Mouse (Mus musculus): Measurements from ENCODE around the gene Btf3.

Btf3 gene

DNA sequence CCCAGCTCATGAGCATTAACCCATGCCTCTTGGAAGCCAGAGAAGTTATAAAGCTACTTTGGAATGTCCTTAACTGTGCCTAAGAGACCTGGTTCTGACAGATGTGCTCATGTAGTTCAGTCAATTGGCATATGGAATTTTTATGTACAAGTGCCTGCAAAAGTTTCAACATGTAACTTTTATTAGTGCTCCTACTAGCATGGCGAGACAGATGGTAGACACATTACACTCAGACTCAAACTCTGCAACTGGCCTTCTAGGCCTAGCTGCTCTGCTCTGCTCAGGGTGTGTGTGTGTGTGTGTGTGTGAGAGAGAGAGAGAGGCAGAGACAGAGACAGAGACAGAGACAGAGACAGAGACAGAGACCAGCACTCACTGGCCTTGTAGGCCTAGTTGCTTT is 19.4 kb upstream of the Btf3 start:
- DNase-seq (ENCODE audit: low read depth, low spot score): no peak

DNA sequence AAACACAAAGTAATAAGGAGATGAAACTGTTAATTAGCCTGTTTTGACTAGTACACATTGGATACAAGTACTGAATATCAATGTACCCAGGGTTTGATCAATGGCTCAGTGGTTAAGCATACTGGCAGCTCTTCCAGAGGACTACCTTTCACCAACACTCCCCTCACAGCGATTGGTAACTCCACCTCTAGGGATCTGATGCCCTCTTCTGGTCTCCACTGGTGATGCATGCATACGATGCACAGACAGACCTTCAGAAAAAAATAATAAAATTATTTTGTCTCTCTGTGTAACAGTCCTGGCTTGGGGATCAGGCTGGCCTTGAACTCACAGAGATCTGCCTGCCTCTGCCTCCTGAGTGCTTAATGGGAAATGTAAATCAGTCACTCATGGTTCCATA is 15.3 kb upstream of the Btf3 start:
- no peak for DNase-seq (ENCODE audit: low read depth, low spot score)

DNA sequence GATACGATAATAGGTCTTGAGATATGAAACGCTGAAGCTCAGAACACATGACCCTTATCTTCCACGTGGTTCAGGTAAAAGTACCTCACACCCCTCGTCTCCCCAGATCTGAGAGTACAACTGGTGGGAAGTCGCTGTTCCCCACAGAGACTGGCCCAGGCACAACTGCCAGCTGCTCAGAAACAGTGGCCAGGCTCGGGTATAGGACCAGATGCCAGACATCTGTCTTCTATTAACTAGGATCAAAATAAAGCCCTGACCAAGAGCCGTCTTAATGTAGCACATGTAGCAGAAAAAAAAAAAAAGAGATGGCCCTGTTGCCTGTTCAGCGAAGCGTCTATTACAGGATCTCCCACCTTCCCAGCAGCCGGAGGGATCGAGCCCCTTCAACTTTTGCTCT is 8.2 kb upstream of the Btf3 start:
- no peak for DNase-seq (ENCODE audit: low read depth, low spot score)

DNA sequence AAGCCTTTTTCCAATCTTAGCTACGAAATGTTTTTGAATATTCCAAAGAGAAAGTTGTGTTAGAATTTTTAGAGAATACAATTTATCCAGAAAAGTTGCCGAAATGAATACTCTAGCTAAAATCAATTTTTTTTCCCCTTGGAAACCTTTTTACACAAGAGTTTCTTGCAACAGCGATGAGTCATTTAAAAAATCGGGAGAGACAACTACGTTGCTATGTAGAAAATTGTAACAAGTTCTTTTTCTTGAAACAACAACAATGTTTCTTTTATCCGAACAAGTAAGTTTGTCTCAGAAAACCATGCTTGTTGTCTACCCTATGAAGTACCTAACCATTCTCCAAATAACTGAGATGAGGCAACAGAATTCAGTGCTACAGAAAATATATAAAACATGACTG is 1.1 kb upstream of the Btf3 start:
- no peak for DNase-seq (ENCODE audit: low read depth, low spot score)

DNA sequence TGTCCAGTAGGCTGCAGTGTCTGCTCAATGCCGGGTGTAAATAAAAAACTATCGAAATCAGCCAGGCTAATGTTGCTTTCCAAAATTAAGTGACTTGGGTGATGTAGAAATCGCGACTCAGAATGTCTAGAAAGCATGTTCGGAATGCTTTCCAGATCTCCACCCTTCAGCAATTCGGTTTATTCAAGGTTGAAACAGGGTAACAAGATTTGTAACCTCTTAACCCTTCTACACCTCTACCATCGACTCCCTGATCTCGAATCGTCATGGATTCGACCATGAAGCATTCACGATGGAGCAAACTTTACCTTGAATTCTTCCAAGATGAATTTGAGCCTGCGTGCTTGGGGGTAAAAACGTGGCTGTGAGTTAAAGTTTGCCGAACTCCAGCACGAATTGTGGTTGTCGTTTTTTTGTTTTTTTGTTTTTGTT is 456 bp upstream of the Btf3 start:
- no peak for DNase-seq (ENCODE audit: low read depth, low spot score)

DNA sequence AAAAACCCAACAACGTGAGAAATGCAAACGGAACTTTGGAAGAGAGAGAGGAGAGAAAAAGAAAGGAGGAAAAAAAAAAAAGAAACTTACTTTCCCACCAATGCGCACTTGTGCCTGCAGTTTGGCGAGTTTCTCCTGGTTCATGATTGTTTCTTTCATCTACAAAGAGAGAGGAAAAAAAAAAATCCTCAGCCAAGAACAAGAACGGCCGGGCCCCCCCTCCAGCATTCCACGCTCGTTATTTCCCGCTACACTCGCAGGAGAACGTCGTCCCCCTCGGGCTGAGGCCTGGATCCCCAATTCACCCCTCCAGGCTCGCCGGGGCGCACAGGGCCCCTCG is 696 bp downstream of the Btf3 start:
- no peak for DNase-seq (ENCODE audit: low read depth, low spot score)

DNA sequence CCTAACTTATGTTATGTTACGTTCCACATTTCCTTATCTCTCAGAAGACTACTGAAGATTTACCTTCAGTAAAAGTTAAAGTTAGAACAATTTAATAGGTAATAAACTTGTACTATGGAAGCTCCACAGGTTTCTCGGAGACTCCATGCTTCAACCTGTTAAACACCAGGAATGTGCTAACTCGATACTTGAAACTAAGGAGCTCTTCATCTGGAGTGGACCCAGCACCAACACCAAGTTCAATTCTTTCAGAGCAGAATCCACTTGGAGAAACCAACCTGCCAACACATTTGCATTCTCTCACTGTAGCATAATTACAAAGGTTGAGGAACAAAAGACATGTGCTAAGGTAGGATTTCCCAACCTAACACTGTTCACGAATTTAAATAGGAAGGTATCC is 1.7 kb downstream of the Btf3 start:
- no peak for DNase-seq (ENCODE audit: low read depth, low spot score)

DNA sequence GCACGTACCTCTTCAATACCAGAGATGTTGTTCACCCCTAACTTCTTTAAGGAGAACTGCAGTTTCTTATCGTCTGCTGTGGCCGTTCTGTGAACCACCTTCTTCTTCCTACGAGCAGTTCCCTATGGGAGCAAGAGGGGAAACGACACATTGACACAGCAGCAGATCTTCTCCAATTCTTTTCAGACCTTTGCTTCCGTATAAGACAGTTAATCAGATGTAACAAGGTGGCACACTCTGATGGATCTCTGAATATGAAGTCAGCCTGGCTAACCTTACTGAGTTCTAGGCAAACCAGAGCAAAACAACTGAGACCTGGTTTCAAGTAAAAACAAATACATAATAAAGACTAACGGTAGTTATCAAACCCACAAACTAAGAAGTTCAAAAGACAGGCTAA is 3.2 kb downstream of the Btf3 start:
- no peak for DNase-seq (ENCODE audit: low read depth, low spot score)

DNA sequence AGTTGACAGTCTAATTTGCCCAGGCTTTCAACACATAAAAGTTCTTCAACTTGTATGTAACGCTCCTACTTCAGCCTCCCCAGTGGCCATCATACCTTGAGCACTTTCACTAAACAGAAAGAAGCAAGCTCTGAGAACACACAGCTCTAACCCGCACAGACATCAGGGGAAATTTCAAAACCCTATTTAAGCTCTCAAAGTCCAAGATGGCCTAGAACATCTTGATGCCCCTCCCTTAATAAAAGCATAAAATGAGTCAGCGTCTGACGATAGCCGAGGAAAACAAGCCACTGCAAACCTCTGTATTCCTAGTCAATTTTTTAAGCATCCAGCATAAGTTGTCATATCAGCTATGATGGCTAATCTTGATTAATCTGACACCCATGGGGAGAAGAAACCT is 5.2 kb downstream of the Btf3 start:
- no peak for DNase-seq (ENCODE audit: low read depth, low spot score)

DNA sequence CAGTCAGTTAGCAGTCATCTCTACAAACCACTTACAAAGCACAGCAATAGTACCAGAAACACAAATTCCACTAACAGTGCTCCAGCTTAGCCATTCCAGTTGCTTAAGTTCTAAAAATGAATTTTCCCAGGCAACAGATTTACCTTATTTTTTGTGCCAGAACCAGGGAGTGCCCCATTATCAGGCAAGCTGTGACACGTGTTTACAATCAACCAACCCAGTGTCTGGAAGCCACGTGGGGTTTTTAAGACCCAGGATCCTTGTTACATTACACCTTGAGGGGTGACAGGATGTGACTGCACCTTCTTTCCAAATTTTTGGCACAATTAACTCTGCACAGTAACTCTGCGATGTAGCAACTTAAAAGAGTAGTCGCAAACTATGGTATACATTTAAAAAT is 8.1 kb downstream of the Btf3 start:
- no peak for DNase-seq (ENCODE audit: low read depth, low spot score)

DNA sequence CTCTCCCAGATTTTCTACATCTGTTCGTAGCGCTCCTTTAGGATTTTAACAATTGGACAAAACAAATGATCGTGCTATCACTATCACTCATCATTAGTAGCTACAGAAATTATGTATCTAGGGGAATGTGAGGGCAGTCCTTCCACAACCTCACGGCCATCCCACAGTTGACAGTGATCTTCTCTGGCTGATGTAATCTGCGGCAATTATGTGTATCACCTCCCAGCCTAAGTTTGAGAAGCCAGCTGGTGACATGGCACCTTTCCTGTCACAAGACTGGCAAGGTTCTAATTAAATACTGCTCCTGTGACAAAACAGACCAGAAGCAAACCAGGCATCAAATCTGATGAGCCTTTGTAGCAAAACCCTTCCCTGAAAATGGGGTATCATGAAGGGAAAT is 8.8 kb downstream of the Btf3 start:
- DNase-seq (ENCODE audit: low read depth, low spot score): no peak

DNA sequence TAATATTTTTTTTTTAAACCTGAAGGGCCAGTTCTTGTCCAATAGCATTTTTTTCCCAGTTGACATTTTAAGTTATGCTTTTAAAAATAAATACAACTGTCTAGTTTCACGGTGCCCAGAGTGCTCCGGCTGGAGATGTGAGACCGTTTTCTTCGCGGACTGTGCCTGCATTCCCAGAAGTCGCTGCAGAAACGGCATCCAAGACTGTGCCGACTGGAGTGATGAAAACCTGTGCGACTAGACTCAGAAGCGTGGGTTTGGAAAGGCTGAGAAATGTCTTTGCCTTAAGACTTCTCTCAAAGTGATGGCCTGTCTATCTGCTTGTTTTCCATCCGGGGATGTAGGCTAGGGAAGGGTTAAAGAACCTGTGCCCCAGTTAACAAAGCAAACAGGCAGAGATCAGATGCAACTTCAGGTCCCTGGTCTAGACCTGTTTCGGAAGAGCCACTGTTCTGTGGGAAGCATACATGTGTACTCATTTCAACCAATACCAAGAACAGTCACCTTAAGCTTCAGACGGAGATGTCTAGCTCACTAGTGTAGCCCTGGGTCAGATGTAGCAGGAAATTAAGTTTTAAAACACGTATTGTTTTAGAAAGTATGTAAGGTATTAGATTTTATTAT is 9.8 kb downstream of the Btf3 start:
- no peak for DNase-seq (ENCODE audit: low read depth, low spot score)

DNA sequence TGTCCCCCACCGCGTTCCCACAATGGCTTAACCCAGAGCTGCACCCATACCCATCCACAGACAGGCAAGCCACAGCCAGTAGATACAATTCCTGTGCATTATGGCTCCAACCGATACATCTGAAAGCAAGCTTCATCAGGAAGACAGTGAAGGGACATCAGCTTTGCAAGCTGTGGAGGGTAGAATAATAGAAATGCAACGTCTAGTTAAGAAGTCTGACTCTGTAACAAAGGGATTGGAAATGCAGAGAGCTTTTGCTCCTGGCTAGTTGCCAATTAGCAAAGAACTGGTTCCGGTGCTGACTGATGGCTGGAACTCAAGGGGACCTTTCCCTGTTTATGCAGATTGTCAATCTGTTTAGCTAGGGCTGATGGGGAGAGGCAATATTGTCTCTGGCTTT is 10.4 kb downstream of the Btf3 start:
- no peak for DNase-seq (ENCODE audit: low read depth, low spot score)

DNA sequence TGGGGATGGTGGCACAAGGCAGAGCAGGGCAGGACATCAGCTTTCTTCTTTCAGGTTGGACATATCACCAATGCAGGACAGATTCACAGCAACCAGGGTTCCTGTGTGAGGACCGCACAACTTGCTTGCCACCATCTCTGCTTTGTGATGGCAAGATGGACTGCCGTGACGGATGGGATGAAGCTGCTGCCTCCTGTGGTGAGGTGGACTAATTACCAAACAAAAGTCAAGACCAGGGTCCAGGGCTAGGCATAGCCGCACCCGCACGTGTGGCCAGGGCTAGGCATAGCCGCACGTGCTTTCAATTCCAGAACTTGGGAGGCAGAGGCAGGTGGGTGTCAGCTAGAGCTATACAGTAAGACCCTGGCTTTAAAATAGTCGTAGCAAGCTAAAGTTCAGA is 11.5 kb downstream of the Btf3 start:
- DNase-seq (ENCODE audit: low read depth, low spot score): no peak

DNA sequence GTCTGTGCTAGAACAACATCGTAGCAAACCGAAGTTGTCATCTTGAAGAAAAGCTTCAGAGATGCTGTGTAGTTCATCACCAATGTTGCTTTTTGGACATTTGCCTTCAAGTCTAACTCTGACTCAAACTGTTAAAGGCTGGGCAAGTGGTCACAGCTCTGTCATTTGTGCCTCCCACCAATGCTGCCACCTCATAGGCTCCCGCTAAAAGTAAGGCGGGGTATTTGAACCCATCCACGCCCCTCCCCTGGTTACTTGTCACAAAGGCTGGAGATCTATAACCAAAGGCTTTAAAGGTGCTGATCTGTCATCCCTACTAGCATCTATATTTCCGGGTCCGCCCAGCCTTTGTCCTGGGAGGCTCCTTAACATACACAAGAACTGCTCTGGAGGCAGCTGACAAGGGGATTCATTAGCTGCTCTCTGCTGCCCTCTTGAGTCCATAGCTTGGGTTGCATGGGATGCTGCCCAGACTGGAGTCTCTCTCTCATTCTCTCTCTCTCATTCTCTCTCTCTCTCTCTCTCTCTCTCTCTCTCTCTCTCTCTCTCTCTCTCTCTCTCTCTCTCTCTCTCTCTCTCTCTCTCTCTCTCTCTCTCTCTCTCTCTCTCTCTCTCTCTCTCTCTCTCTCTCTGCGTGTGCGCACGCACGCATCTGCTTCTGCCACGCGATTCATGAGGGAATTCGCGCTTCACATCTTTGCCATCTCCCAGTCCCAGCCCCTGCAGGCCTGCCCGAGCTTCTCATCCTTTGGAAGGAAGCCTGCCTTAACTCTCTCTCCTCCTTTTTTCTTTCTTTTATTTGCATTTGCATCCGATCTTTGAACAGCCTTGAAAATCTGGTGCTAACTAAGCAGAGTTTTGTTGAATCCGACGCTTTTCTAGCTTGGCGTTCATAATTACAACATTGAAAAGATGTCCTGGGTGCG is 17.7 kb downstream of the Btf3 start:
- DNase-seq (ENCODE audit: low read depth, low spot score): peak; percentile 93

DNA sequence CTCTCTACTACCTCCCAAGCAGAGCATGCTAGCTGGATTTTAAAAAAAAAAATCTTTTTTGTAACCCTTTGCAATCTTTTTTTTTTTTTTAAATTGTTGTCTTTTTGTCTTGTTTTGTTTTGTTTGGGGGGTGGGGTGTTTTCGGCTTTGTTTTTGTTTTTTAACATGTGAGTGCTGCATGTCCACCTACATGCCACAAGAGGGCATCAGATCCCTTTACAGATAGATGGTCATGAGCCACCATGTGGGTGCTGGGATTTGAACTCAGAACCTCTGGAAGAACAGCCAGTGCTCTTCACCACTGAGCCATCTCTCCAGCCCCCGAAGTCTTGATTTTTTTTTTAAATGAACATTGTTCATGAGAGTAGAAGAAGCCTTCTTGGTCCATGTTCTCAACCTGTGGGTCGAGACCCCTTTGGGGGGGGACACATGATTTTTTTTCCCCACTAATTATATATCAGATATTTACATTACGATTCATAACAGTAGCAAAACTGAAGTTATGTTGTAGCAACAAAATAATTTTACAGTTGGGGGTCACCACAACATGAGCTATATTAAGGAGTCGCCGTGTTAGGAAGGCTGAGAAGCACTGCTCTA is 18.8 kb downstream of the Btf3 start:
- DNase-seq (ENCODE audit: low read depth, low spot score): no peak

DNA sequence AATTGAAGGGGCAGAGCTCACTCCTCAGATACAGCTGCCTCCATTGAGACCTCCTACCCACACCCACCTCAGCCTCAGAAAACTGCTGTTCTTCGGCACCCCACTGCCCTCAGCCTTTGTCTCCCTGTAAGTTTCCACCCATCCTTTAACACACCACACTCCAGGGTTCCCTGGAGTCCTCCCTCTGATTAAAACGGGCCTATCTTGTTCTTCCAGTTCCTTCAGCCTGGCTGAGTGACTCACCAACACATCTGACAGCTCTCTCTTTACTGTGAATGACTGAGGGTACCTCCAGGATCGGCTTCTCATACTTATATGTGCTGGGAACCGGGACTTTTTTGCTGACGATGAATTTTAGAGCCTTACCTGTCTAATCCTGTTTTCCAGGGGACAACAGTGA is 20.7 kb downstream of the Btf3 start:
- no peak for DNase-seq (ENCODE audit: low read depth, low spot score)

DNA sequence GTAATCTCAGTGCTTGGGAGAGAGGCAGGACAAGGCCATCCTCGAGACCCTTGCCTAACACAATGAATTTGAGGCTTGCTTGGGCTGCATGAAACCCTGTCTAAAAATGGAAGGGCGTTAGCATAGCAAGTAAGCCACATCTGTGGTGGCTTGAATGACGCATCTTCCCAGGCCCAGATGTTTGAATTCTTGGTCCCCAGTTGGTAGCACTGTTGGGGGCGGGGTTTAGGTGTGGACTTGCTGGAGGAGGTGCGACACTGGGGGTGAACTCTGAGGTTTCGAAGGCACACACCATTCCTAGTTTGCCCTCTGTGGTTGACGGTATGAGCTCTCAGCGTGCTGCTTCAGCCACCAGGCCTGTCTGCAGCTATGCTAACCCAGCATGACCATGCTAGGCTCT is 25.1 kb downstream of the Btf3 start:
- no peak for DNase-seq (ENCODE audit: low read depth, low spot score)

DNA sequence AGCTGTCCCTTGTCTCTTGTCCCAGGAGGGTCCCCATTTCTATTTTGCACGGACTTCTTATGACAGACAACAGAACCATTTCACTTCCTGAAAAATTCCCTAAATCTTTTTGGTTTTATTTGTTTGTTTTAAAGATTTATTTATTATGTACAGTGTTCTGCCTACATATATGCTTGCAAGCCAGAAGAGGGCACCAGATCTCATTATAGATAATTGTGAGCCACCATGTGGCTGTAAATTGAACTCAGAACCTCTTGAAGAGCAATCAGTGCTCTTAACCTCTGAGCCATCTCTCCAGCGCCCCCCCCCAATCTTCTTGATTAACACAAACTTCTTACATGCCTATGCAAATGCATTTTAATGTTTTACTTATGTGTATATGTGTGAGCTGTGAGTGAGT is 26.1 kb downstream of the Btf3 start:
- DNase-seq (ENCODE audit: low read depth, low spot score): no peak

DNA sequence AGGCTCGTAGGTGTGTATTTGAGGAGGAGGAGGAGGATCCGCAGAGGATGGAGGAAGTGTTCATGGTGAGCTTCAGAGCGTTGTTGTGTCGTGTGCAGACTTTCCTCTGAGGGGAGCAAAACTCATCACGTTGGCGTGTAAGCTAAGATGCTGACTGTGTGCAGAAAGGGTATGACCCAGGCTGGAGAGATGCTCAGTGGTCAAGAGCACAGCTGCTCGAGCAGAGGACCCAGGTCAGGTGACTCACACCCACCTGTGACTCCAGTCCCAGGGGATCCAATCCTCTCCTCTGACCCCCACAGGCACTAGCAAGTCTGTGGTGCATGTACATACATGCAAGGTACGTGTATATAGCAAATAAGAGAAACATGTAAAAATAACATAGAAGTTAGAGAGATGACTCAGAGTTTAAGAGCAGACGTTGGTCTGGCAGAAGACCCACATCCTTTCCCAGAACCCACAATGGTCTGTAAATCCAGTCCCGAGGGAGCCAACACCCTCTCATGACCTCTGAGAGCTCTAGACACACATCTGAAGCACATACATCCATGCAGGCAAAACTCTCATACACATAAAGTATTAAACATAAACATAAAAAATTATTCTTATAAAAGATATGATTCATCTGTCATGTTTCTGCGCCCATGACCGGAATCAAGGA is 35.7 kb downstream of the Btf3 start:
- no peak for DNase-seq (ENCODE audit: low read depth, low spot score)

DNA sequence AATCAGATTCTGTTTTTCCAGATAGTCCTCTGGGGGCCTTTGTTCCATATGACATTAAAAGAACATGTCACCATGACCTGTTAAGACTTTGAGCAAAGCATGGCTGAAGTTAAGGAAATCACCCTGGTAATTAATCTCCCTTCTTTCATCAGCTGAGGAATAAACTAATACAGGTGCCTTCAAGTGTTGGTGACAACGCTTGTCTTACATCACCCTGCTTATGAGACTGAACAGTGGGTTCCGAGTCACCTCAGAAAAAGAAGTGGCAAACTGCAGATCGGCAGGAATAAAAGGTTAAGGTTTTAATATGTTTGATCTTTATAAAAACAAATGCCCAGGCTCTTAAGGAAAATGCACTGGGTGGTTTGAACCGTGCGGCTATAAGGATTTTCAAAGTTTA is 37.1 kb downstream of the Btf3 start, which contains the start of gene Gm21976:
TSS of gene Gm21976 (plus strand) at position 202 of the 400 bp plus-strand sequence.
- no peak for DNase-seq (ENCODE audit: low read depth, low spot score)

DNA sequence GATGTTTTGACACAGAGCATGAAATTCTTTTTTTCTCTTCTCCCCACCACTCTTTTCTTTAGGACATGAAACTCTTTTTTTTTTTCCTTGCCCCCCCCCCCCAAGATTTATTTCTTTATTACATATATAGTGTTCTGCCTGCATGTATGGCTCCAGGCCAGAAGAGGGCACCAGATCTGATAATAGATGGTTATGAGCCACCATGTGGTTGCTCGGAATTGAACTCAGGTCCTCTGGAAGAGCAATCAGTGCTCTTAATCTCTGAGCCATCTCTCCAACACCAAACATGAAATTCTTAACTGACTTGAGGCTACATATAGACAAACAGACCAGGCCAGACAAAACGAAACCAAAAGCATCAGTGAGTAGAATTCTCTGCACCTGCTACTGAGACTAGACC is 39.3 kb downstream of the Btf3 start:
- DNase-seq (ENCODE audit: low read depth, low spot score): no peak
